Mouse (Mus musculus) layer of hippocampus, adult 2 months (tissue): ENCODE measurements around the gene Tnfsf15. TPM values are rescaled to one million over a fixed set of nuclear protein-coding genes. Genes with fewer than 3 reads are reported as not detected.

Experiments
- DNase-seq, 2 experiments: peaks; one replicate each; pipeline ENCODE4 v3.0.0; 2022; ENCODE audit warnings: low spot score in 2 of 2
- H3K27ac ChIP-seq: fragments of 200-600 bp; 2 replicates; pipeline ENCODE4 v1.8.1; 2022
- H3K4me3 ChIP-seq: fragments of 200-600 bp; 2 replicates; pipeline ENCODE4 v1.8.1; 2022; ENCODE audit warnings: mild to moderate bottlenecking
- CTCF ChIP-seq: fragments of 200-600 bp; conservative IDR thresholded peaks from 2 replicates; pipeline ENCODE4 v1.8.1; 2022; ENCODE audit warnings: antibody characterized with exemption, mild to moderate bottlenecking, moderate library complexity
- total RNA-seq, 2 experiments: library from RNA; stranded (reverse); gene quantifications; 2 replicates each; pipeline ENCODE4 v1.2.3; 2021

The Tnfsf15 gene
- total RNA-seq, 2 experiments from 2014 or later = not detected

- no peak for TF ChIP-seq CTCF
- no peak for DNase-seq
- H3K4me3 ChIP-seq = no peak overlapping the region
- H3K27ac ChIP-seq = no peak overlapping the region
Measured at GRCm38 (mm10) chr4:63756072-63756471, 11.2 kb upstream of the Tnfsf15 start.

GRCm38 (mm10) chr4:63754467-63755020, 9.6 kb upstream of the Tnfsf15 start:
- Histone ChIP-seq H3K4me3 (no peak overlapping the region), H3K27ac (no peak overlapping the region)
- DNase-seq = no peak
- no peak for TF ChIP-seq CTCF

- H3K27ac ChIP-seq = no peak overlapping the region
- no peak for TF ChIP-seq CTCF
- DNase-seq = no peak
- H3K4me3 ChIP-seq = no peak overlapping the region
Measured at GRCm38 (mm10) chr4:63753855-63754254, 8.9 kb upstream of the Tnfsf15 start.

GRCm38 (mm10) chr4:63752687-63753523, 8.0 kb upstream of the Tnfsf15 start:
- Histone ChIP-seq H3K27ac (no peak overlapping the region), H3K4me3 (no peak overlapping the region)
- peak; percentile 27; the same call in 1 of the 2 replicates for TF ChIP-seq CTCF
- DNase-seq = peak; percentile 18 to 49

GRCm38 (mm10) chr4:63748061-63748730, 3.3 kb upstream of the Tnfsf15 start:
- no peak overlapping the region for H3K27ac ChIP-seq
- no peak for TF ChIP-seq CTCF
- no peak overlapping the region for H3K4me3 ChIP-seq

GRCm38 (mm10) chr4:63745271-63745670, 358 bp upstream of the Tnfsf15 start:
- no peak overlapping the region for H3K4me3 ChIP-seq
- no peak for TF ChIP-seq CTCF

More at GRCm38 (mm10) chr4:63748061-63748730, 3.3 kb upstream of the Tnfsf15 start:
- DNase-seq = no peak

GRCm38 (mm10) chr4:63743660-63744059, 1.3 kb downstream of the Tnfsf15 start:
- H3K4me3 ChIP-seq = no peak overlapping the region
- H3K27ac ChIP-seq = no peak overlapping the region
- DNase-seq = no peak
- no peak for TF ChIP-seq CTCF

More at GRCm38 (mm10) chr4:63745271-63745670, 358 bp upstream of the Tnfsf15 start:
- no peak for DNase-seq
- H3K27ac ChIP-seq = no peak overlapping the region

- no peak for DNase-seq
- Histone ChIP-seq H3K4me3 (no peak overlapping the region), H3K27ac (no peak overlapping the region)
- TF ChIP-seq CTCF = no peak
Measured at GRCm38 (mm10) chr4:63742763-63743371, 2.0 kb downstream of the Tnfsf15 start.

GRCm38 (mm10) chr4:63742101-63742500, 2.8 kb downstream of the Tnfsf15 start:
- no peak overlapping the region for H3K27ac ChIP-seq
- no peak overlapping the region for H3K4me3 ChIP-seq
- DNase-seq = no peak
- no peak for TF ChIP-seq CTCF

GRCm38 (mm10) chr4:63740761-63741160, 4.2 kb downstream of the Tnfsf15 start:
- no peak for TF ChIP-seq CTCF
- DNase-seq = no peak
- H3K27ac ChIP-seq = no peak overlapping the region
- H3K4me3 ChIP-seq = no peak overlapping the region

- no peak for DNase-seq
Measured at GRCm38 (mm10) chr4:63740001-63740400, 4.9 kb downstream of the Tnfsf15 start.

GRCm38 (mm10) chr4:63739524-63739923, 5.4 kb downstream of the Tnfsf15 start:
- H3K4me3 ChIP-seq = no peak overlapping the region
- peak in 1 of 2 experiments; percentile 6 for DNase-seq
- H3K27ac ChIP-seq = no peak overlapping the region
- TF ChIP-seq CTCF = no peak

More at GRCm38 (mm10) chr4:63740001-63740400, 4.9 kb downstream of the Tnfsf15 start:
- no peak for TF ChIP-seq CTCF
- Histone ChIP-seq H3K4me3 (no peak overlapping the region), H3K27ac (no peak overlapping the region)

GRCm38 (mm10) chr4:63738364-63738997, 6.4 kb downstream of the Tnfsf15 start:
- Histone ChIP-seq H3K27ac (no peak overlapping the region), H3K4me3 (no peak overlapping the region)
- TF ChIP-seq CTCF = no peak
- DNase-seq = no peak
